24 mouse cellular contexts compared by ENCODE assay signal in genomic region chr13:113446226-113446625, GRCm38 (mm10).
DNase-seq lines count a peak whose midpoint lies in the region; ATAC-seq and TF ChIP-seq lines count a peak whose summit lies in the region.
"Had no signal": no experiment of that assay in that cellular context is flagged by ENCODE, and none has a peak within 500 bp of the region (broad histone marks: within the 10 kb centered on the region; RNA-seq: fewer than 3 reads in every experiment).

No protein-coding gene starts in this region.

- WGBS in kidney, embryonic 15.5 days, result 65% methylated on average over 5 of the region's 5 CpGs
- WGBS in liver, embryonic 16.5 days (ENCODE audit: insufficient replicate concordance), result 13% methylated on average over 5 of the region's 5 CpGs
- WGBS in hindbrain, postnatal 0 days, result 74% methylated on average over 5 of the region's 5 CpGs

- H3K27me3 ChIP-seq in kidney, embryonic 15.5 days, result no peaks in the 10 kb centered on the region
- H3K27me3 ChIP-seq in liver, embryonic 16.5 days (ENCODE audit: control insufficient read depth, insufficient read depth, low read depth, low read length), result no peaks in the 10 kb centered on the region
- no peaks in the 10 kb centered on the region for H3K27me3 ChIP-seq in hindbrain, postnatal 0 days (ENCODE audit: insufficient read depth, low read length)
- H3K27me3 ChIP-seq: forebrain, embryonic 15.5 days; hindbrain, embryonic 15.5 days; liver, embryonic 13.5 days; neural tube, embryonic 12.5 days had no signal

- no peak overlapping the region for H3K4me3 ChIP-seq in kidney, embryonic 15.5 days (replicated peaks)
- no peak overlapping the region for H3K4me3 ChIP-seq in liver, embryonic 16.5 days (ENCODE audit: low read depth, low read length)
- no peak overlapping the region for H3K4me3 ChIP-seq in hindbrain, postnatal 0 days (ENCODE audit: low read length)
- H3K4me3 ChIP-seq: embryonic facial prominence, embryonic 10.5 days; forebrain, embryonic 15.5 days; heart, adult 2 months; hindbrain, embryonic 15.5 days; limb, embryonic 10.5 days; liver, embryonic 13.5 days; neural tube, embryonic 12.5 days had no signal

- no peak for ATAC-seq in kidney, embryonic 15.5 days (replicated peaks; ENCODE audit: low FRiP score)
- peak; percentile 95 for ATAC-seq in common myeloid progenitor, adult 5-6 weeks (replicated peaks; ENCODE audit: low read depth, poor library complexity, severe bottlenecking)
- ATAC-seq in liver, embryonic 16.5 days (ENCODE audit: low read depth), result 0 out of 2 replicates have a peak, but pooled peaks have one; percentile 19
- ATAC-seq in monocyte, adult 5-6 weeks (replicated peaks; ENCODE audit: insufficient number of reproducible peaks, low FRiP score, low TSS enrichment, poor library complexity, severe bottlenecking), result peak; percentile 47; the same call in 1 of the 2 replicates
- no peak for ATAC-seq in hindbrain, postnatal 0 days
- ATAC-seq: forebrain, embryonic 15.5 days; intestine, embryonic 16.5 days had no signal

- H3K4me2 ChIP-seq in kidney, embryonic 15.5 days, result no peak overlapping the region
- H3K4me2 ChIP-seq in liver, embryonic 16.5 days (ENCODE audit: low read depth, low read length), result no peak overlapping the region
- H3K4me2 ChIP-seq in hindbrain, postnatal 0 days (ENCODE audit: low read depth, low read length), result no peak overlapping the region
- H3K4me2 ChIP-seq: forebrain, embryonic 15.5 days; hindbrain, embryonic 15.5 days; liver, embryonic 13.5 days; neural tube, embryonic 12.5 days had no signal

- no peak for DNase-seq in kidney, postnatal 4 days
- no peak for DNase-seq in gastrocnemius, postnatal 25 days
- no peak for DNase-seq in hindbrain, postnatal 0 days (ENCODE audit: low spot score)
- DNase-seq: adrenal gland, postnatal 25 days; cerebellum, adult 9-10 months; heart, adult 2 months; heart, postnatal 36 days; kidney, adult 9 months; liver, embryonic 13.5 days; midbrain, embryonic 14.5 days; right cerebral cortex, postnatal 14 days; spleen, adult 18-20 months; thymus, postnatal 36 days had no signal

- peaks cover 17% of the 10 kb centered on the region for H3K4me1 ChIP-seq in kidney, embryonic 15.5 days
- no peaks in the 10 kb centered on the region for H3K4me1 ChIP-seq in liver, embryonic 16.5 days (ENCODE audit: control insufficient read depth, low read depth, low read length)
- no peaks in the 10 kb centered on the region for H3K4me1 ChIP-seq in hindbrain, postnatal 0 days (ENCODE audit: insufficient read depth, low read length)
- H3K4me1 ChIP-seq: forebrain, embryonic 15.5 days; hindbrain, embryonic 15.5 days; neural tube, embryonic 12.5 days had no signal

- 0 out of 2 replicates have a peak overlapping the region, but pooled peaks have one; percentile 29 for H3K27ac ChIP-seq in kidney, embryonic 15.5 days
- H3K27ac ChIP-seq in liver, embryonic 16.5 days (ENCODE audit: low read length), result no peak overlapping the region
- H3K27ac ChIP-seq in hindbrain, postnatal 0 days, result no peak overlapping the region
- H3K27ac ChIP-seq: embryonic facial prominence, embryonic 10.5 days; forebrain, embryonic 15.5 days; heart, adult 2 months; hindbrain, embryonic 15.5 days; limb, embryonic 10.5 days; liver, embryonic 13.5 days; macrophage; neural tube, embryonic 12.5 days had no signal

- TF ChIP-seq CTCF in hindbrain, postnatal 0 days (IDR thresholded peaks at IDR 0.05; ENCODE audit: low read depth), result no peak

- H3K9ac ChIP-seq in kidney, embryonic 15.5 days, result no peak overlapping the region
- H3K9ac ChIP-seq in liver, embryonic 16.5 days (ENCODE audit: low read depth, low read length), result no peak overlapping the region
- no peak overlapping the region for H3K9ac ChIP-seq in hindbrain, postnatal 0 days (replicated peaks; ENCODE audit: low read length)
- H3K9ac ChIP-seq: forebrain, embryonic 15.5 days; hindbrain, embryonic 15.5 days; liver, embryonic 13.5 days; neural tube, embryonic 12.5 days had no signal

- no peaks in the 10 kb centered on the region for H3K9me3 ChIP-seq in kidney, embryonic 15.5 days (replicated peaks)
- no peaks in the 10 kb centered on the region for H3K9me3 ChIP-seq in liver, embryonic 16.5 days (replicated peaks; ENCODE audit: control insufficient read depth, low read length)
- H3K9me3 ChIP-seq in hindbrain, postnatal 0 days (ENCODE audit: low read length), result no peaks in the 10 kb centered on the region
- H3K9me3 ChIP-seq: embryonic facial prominence, embryonic 10.5 days; forebrain, embryonic 15.5 days; hindbrain, embryonic 15.5 days; limb, embryonic 10.5 days; liver, embryonic 13.5 days; neural tube, embryonic 12.5 days had no signal

- no peaks in the 10 kb centered on the region for H3K36me3 ChIP-seq in kidney, embryonic 15.5 days
- no peaks in the 10 kb centered on the region for H3K36me3 ChIP-seq in liver, embryonic 16.5 days (ENCODE audit: control insufficient read depth, insufficient read depth)
- H3K36me3 ChIP-seq in hindbrain, postnatal 0 days (ENCODE audit: insufficient read depth, low read length), result no peaks in the 10 kb centered on the region
- H3K36me3 ChIP-seq: embryonic facial prominence, embryonic 10.5 days; forebrain, embryonic 15.5 days; hindbrain, embryonic 15.5 days; limb, embryonic 10.5 days; liver, embryonic 13.5 days; neural tube, embryonic 12.5 days had no signal

Comparison
In these comparisons a context has a peak if more than half of its experiments do, and no peak if none do; other contexts are left out.
1. ATAC-seq: peak in common myeloid progenitor, adult 5-6 weeks (single experiment), liver, embryonic 16.5 days (single experiment) and monocyte, adult 5-6 weeks (single experiment); none in kidney, embryonic 15.5 days (single experiment) and hindbrain, postnatal 0 days (single experiment).